Mouse (Mus musculus) stomach, embryonic 16.5 days (tissue): ENCODE measurements around the gene Ltbp1. TPM values are rescaled to one million over a fixed set of nuclear protein-coding genes. Genes with fewer than 3 reads are reported as not detected.

Experiments used
- ATAC-seq: fragments of 200-750 bp; cut with Nextera tagmentation; 2 replicates; pipeline ENCODE4 v1.8.0; 2017; ENCODE audit warnings: moderate number of reproducible peaks, moderate TSS enrichment; ENCODE audit not compliant: insufficient read depth, low FRiP score
- H3K27ac ChIP-seq: fragments of 300-500 bp; sonication (generic); 2 replicates; pipeline ENCODE4 v1.5.1; 2014; ENCODE audit warnings: low read length
- H3K27me3 ChIP-seq: fragments of 300-500 bp; sonication (generic); 2 replicates; pipeline ENCODE4 v1.6.1; 2014; ENCODE audit warnings: low read length, control low read depth, mixed read lengths; ENCODE audit not compliant: control insufficient read depth, insufficient read depth
- H3K36me3 ChIP-seq: fragments of 300-500 bp; sonication (generic); 2 replicates; pipeline ENCODE4 v1.6.1; 2014; ENCODE audit warnings: low read length; ENCODE audit not compliant: control insufficient read depth, insufficient read depth
- H3K4me1 ChIP-seq: fragments of 300-500 bp; sonication (generic); 2 replicates; pipeline ENCODE4 v1.6.1; 2014; ENCODE audit warnings: low read length, control low read depth, mixed read lengths; ENCODE audit not compliant: control insufficient read depth, insufficient read depth
- H3K4me2 ChIP-seq: fragments of 300-500 bp; sonication (generic); 2 replicates; pipeline ENCODE4 v1.6.1; 2014; ENCODE audit warnings: low read depth, low read length, mixed read lengths
- H3K4me3 ChIP-seq: fragments of 300-500 bp; sonication (generic); replicated peaks from 2 replicates; pipeline ENCODE4 v1.5.1; 2014; ENCODE audit warnings: mild to moderate bottlenecking, low read length
- H3K9ac ChIP-seq: fragments of 300-500 bp; sonication (generic); 2 replicates; pipeline ENCODE4 v1.6.1; 2014; ENCODE audit warnings: low read length
- H3K9me3 ChIP-seq: fragments of 300-500 bp; sonication (generic); replicated peaks from 2 replicates; pipeline ENCODE4 v1.6.1; 2016; ENCODE audit warnings: low read length, control low read depth; ENCODE audit not compliant: control insufficient read depth
- WGBS: fragments of 180-500 bp; shearing (Covaris S2); extraction: QIAGEN DNeasy Blood & Tissue Kit; methylation state at CpG from one replicate; pipeline ENCODE4 v1.1.7; 2014; 5-methylcytosine and 5-hydroxymethylcytosine counted together
- polyA plus RNA-seq: library from polyadenylated mRNA; unstranded; fragments of >200 nt; fragmentation: Nextera tagmentation; extraction: Ambion mirVana; gene quantifications from 2 replicates; pipeline ENCODE4 v1.2.1, GENCODE M21; 2015

Gene Ltbp1
- polyA plus RNA-seq, 1 experiment from 2014 or later = 30.1 TPM

- no peaks in the 10 kb centered on the region for H3K4me1 ChIP-seq
- no peak for ATAC-seq
- 0 out of 2 replicates have a peak overlapping the region, but pooled peaks have one; percentile 25 for H3K27ac ChIP-seq
- no peaks in the 10 kb centered on the region for H3K27me3 ChIP-seq
- H3K9me3 ChIP-seq = no peaks in the 10 kb centered on the region
- no peaks in the 10 kb centered on the region for H3K36me3 ChIP-seq
- H3K9ac ChIP-seq = no peak overlapping the region
- no peak overlapping the region for H3K4me2 ChIP-seq
- H3K4me3 ChIP-seq = no peak overlapping the region
- 39% methylated on average over 2 of the region's 2 CpGs for WGBS
Observed at GRCm38 (mm10) chr17:75233206-75233605, 227.8 kb downstream of the Ltbp1 start.

- WGBS = 78% methylated on average over 4 of the region's 4 CpGs
- Histone ChIP-seq H3K9me3 (no peaks in the 10 kb centered on the region), H3K27me3 (no peaks in the 10 kb centered on the region), H3K27ac (no peak overlapping the region), H3K4me3 (no peak overlapping the region), H3K36me3 (no peaks in the 10 kb centered on the region), H3K4me2 (no peak overlapping the region), H3K4me1 (no peaks in the 10 kb centered on the region), H3K9ac (no peak overlapping the region)
- no peak for ATAC-seq
Observed at GRCm38 (mm10) chr17:75233923-75234322, 228.6 kb downstream of the Ltbp1 start.

GRCm38 (mm10) chr17:75235781-75236180 lies 230.4 kb downstream of the Ltbp1 start:
- 63% methylated on average over 3 of the region's 3 CpGs for WGBS
- H3K4me3 ChIP-seq = no peak overlapping the region
- no peak overlapping the region for H3K4me2 ChIP-seq
- no peaks in the 10 kb centered on the region for H3K27me3 ChIP-seq
- H3K9ac ChIP-seq = no peak overlapping the region
- H3K9me3 ChIP-seq = no peaks in the 10 kb centered on the region
- no peak overlapping the region for H3K27ac ChIP-seq
- no peaks in the 10 kb centered on the region for H3K36me3 ChIP-seq
- no peak; the same call in 1 of the 2 replicates for ATAC-seq
- H3K4me1 ChIP-seq = no peaks in the 10 kb centered on the region

GRCm38 (mm10) chr17:75236543-75236942 lies 231.2 kb downstream of the Ltbp1 start:
- 79% methylated on average over 2 of the region's 2 CpGs for WGBS
- Histone ChIP-seq H3K36me3 (no peaks in the 10 kb centered on the region), H3K4me2 (no peak overlapping the region), H3K9ac (no peak overlapping the region), H3K27ac (no peak overlapping the region), H3K27me3 (no peaks in the 10 kb centered on the region), H3K4me3 (no peak overlapping the region), H3K4me1 (no peaks in the 10 kb centered on the region), H3K9me3 (no peaks in the 10 kb centered on the region)
- ATAC-seq = no peak

- Histone ChIP-seq H3K27ac (no peak overlapping the region), H3K9me3 (no peaks in the 10 kb centered on the region), H3K27me3 (no peaks in the 10 kb centered on the region), H3K4me3 (no peak overlapping the region), H3K36me3 (no peaks in the 10 kb centered on the region), H3K4me1 (no peaks in the 10 kb centered on the region), H3K9ac (no peak overlapping the region), H3K4me2 (no peak overlapping the region)
- ATAC-seq = no peak
- 91% methylated on average over 3 of the region's 3 CpGs for WGBS
Observed at GRCm38 (mm10) chr17:75237456-75237855, 232.1 kb downstream of the Ltbp1 start.

- ATAC-seq = no peak
- WGBS = 88% methylated on average over 2 of the region's 2 CpGs
- no peaks in the 10 kb centered on the region for H3K27me3 ChIP-seq
- no peak overlapping the region for H3K4me2 ChIP-seq
- H3K36me3 ChIP-seq = no peaks in the 10 kb centered on the region
- no peaks in the 10 kb centered on the region for H3K4me1 ChIP-seq
- H3K4me3 ChIP-seq = no peak overlapping the region
- H3K9me3 ChIP-seq = no peaks in the 10 kb centered on the region
- no peak overlapping the region for H3K27ac ChIP-seq
- no peak overlapping the region for H3K9ac ChIP-seq
Observed at GRCm38 (mm10) chr17:75238655-75239054, 233.3 kb downstream of the Ltbp1 start.

- Histone ChIP-seq H3K27ac (no peak overlapping the region), H3K9ac (no peak overlapping the region), H3K4me3 (no peak overlapping the region), H3K36me3 (no peaks in the 10 kb centered on the region), H3K4me1 (no peaks in the 10 kb centered on the region), H3K27me3 (no peaks in the 10 kb centered on the region), H3K4me2 (no peak overlapping the region), H3K9me3 (no peaks in the 10 kb centered on the region)
- WGBS = 77% methylated on average over 3 of the region's 3 CpGs
- no peak for ATAC-seq
Observed at GRCm38 (mm10) chr17:75239545-75239944, 234.2 kb downstream of the Ltbp1 start.

GRCm38 (mm10) chr17:75242086-75242485 lies 236.7 kb downstream of the Ltbp1 start:
- WGBS = 93% methylated on average over 1 of the region's 1 CpGs
- Histone ChIP-seq H3K36me3 (no peaks in the 10 kb centered on the region), H3K4me1 (no peaks in the 10 kb centered on the region), H3K4me3 (no peak overlapping the region), H3K27ac (no peak overlapping the region), H3K9me3 (no peaks in the 10 kb centered on the region), H3K27me3 (no peaks in the 10 kb centered on the region), H3K4me2 (no peak overlapping the region), H3K9ac (no peak overlapping the region)
- ATAC-seq = no peak

GRCm38 (mm10) chr17:75243221-75243620 lies 237.9 kb downstream of the Ltbp1 start:
- no peaks in the 10 kb centered on the region for H3K4me1 ChIP-seq
- H3K4me2 ChIP-seq = no peak overlapping the region
- no peaks in the 10 kb centered on the region for H3K27me3 ChIP-seq
- no peak overlapping the region for H3K9ac ChIP-seq
- ATAC-seq = no peak
- WGBS = 46% methylated on average over 1 of the region's 1 CpGs
- H3K36me3 ChIP-seq = no peaks in the 10 kb centered on the region; the same call in 1 of the 2 replicates
- H3K9me3 ChIP-seq = no peaks in the 10 kb centered on the region
- H3K4me3 ChIP-seq = no peak overlapping the region
- H3K27ac ChIP-seq = no peak overlapping the region

GRCm38 (mm10) chr17:75244148-75244547 lies 238.8 kb downstream of the Ltbp1 start:
- 93% methylated on average over 3 of the region's 3 CpGs for WGBS
- no peaks in the 10 kb centered on the region; the same call in 1 of the 2 replicates for H3K36me3 ChIP-seq

More at GRCm38 (mm10) chr17:75244148-75244547, 238.8 kb downstream of the Ltbp1 start:
- ATAC-seq = no peak
- no peak overlapping the region for H3K9ac ChIP-seq
- no peaks in the 10 kb centered on the region for H3K27me3 ChIP-seq
- no peak overlapping the region for H3K4me2 ChIP-seq
- no peaks in the 10 kb centered on the region for H3K4me1 ChIP-seq
- H3K9me3 ChIP-seq = no peaks in the 10 kb centered on the region
- no peak overlapping the region for H3K27ac ChIP-seq
- H3K4me3 ChIP-seq = no peak overlapping the region
